ENCODE assay signal across 8 mouse cellular contexts in the genomic region with DNA sequence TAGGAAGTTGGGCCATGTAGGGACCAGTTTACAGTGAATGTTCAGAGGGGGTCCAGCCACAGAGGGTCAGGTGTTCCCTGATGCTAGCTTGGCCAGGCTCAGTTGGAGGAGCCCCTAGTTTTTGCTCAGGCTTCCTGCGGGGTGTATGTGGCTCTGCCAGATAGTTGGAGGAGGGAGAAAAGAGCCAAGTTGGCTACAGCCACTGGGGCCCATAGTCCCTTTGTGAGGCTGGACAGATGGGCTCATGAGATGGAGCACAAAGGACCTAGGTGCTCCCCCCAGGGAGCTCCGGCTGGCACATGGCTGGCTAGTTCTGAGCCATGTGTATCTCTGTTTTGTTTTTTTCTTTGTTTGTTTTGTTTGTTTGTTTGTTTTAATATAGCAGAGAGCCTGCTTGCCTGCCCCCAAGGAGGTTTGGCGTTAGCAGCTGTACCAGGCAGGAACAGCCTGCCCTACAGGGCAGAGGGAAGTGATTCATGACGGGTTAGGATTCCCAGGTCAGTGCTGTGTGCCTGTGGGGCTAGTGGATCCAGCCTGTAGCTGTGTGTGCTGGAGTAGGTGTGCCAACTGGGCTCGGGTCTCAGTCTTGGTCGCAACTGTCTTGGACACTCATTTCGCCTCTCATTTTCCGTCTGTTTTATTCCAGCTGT.
A peak's percentile ranks its signal among the peaks of the same experiment; 100 is the strongest.
DNase-seq lines count a peak whose midpoint lies in the region; ATAC-seq and TF ChIP-seq lines count a peak whose summit lies in the region.

No protein-coding gene starts in this region.

- H3K27me3 ChIP-seq in lung, postnatal 0 days (replicated peaks; ENCODE audit: insufficient read depth, low read length): no peaks in the 10 kb centered on the region
- H3K27me3 ChIP-seq in heart, embryonic 16.5 days (ENCODE audit: control insufficient read depth, insufficient read depth, low read length): peaks cover 24% of the 10 kb centered on the region
- no peaks in the 10 kb centered on the region for H3K27me3 ChIP-seq in neural tube, embryonic 14.5 days (ENCODE audit: control insufficient read depth, insufficient read depth, low read length)

- H3K9ac ChIP-seq in lung, postnatal 0 days (replicated peaks; ENCODE audit: low read depth): no peak overlapping the region
- H3K9ac ChIP-seq in heart, embryonic 16.5 days (ENCODE audit: low read length): no peak overlapping the region
- no peak overlapping the region for H3K9ac ChIP-seq in neural tube, embryonic 14.5 days (replicated peaks; ENCODE audit: low read depth, low read length)

- TF ChIP-seq EP300 in lung, postnatal 0 days (IDR thresholded peaks at IDR 0.05): no peak

- H3K36me3 ChIP-seq in lung, postnatal 0 days (ENCODE audit: insufficient read depth, low read length): no peaks in the 10 kb centered on the region
- H3K36me3 ChIP-seq in heart, embryonic 16.5 days (ENCODE audit: control insufficient read depth, insufficient read depth): no peaks in the 10 kb centered on the region
- H3K36me3 ChIP-seq in neural tube, embryonic 14.5 days (ENCODE audit: control insufficient read depth, insufficient read depth, low read length): no peaks in the 10 kb centered on the region

- no peak for ATAC-seq in lung, postnatal 0 days
- no peak for ATAC-seq in heart, embryonic 16.5 days (replicated peaks; ENCODE audit: extremely low read depth, insufficient read depth, low FRiP score)
- ATAC-seq in neural tube, embryonic 14.5 days (ENCODE audit: low read depth): no peak

- intact Hi-C loops in gastrocnemius, adult 2 months (cut with DNase I): loop anchor here (2.0 kb wide), 1 partner anchor 42 kb away; no protein-coding TSS in a partner anchor

- 43% methylated on average over 8 of the region's 8 CpGs for WGBS in lung, postnatal 0 days
- 53% methylated on average over 8 of the region's 8 CpGs for WGBS in heart, embryonic 16.5 days
- WGBS in neural tube, embryonic 14.5 days: 46% methylated on average over 8 of the region's 8 CpGs

- no peak for DNase-seq in gastrocnemius, adult 2 months
- DNase-seq in gastrocnemius, postnatal 4 days (ENCODE audit: low spot score in 2 of 2): no peak
- DNase-seq in lung, postnatal 0 days (ENCODE audit: low spot score): no peak
- no peak for DNase-seq in lung, postnatal 10 days
- DNase-seq in layer of hippocampus, postnatal 36 days: no peak
- no peak for DNase-seq in lung, postnatal 4 days

- H3K4me3 ChIP-seq in gastrocnemius, adult 2 months: no peak overlapping the region
- H3K4me3 ChIP-seq in lung, postnatal 0 days (ENCODE audit: low read depth, low read length): no peak overlapping the region
- no peak overlapping the region for H3K4me3 ChIP-seq in heart, embryonic 16.5 days (ENCODE audit: low read length)
- H3K4me3 ChIP-seq in neural tube, embryonic 14.5 days (ENCODE audit: low read depth, low read length): no peak overlapping the region

- H3K4me2 ChIP-seq in lung, postnatal 0 days (replicated peaks; ENCODE audit: low read depth, low read length): no peak overlapping the region
- peak overlapping the region; percentile 4; the same call in 1 of the 2 replicates for H3K4me2 ChIP-seq in heart, embryonic 16.5 days (ENCODE audit: low read depth, low read length)
- no peak overlapping the region; the same call in 1 of the 2 replicates for H3K4me2 ChIP-seq in neural tube, embryonic 14.5 days (ENCODE audit: low read depth, low read length)

- H3K9me3 ChIP-seq in lung, postnatal 0 days (ENCODE audit: low read length): no peaks in the 10 kb centered on the region
- H3K9me3 ChIP-seq in heart, embryonic 16.5 days (replicated peaks; ENCODE audit: control insufficient read depth, low read length): no peaks in the 10 kb centered on the region
- no peaks in the 10 kb centered on the region for H3K9me3 ChIP-seq in neural tube, embryonic 14.5 days (ENCODE audit: control insufficient read depth, low read length)

- no peak for TF ChIP-seq CTCF in gastrocnemius, adult 2 months (IDR thresholded peaks at IDR 0.05)
- no peak for TF ChIP-seq CTCF in lung, postnatal 0 days (IDR thresholded peaks at IDR 0.05)

- peaks cover 16% of the 10 kb centered on the region for H3K4me1 ChIP-seq in lung, postnatal 0 days (ENCODE audit: insufficient read depth, low read depth, low read length)
- H3K4me1 ChIP-seq in heart, embryonic 16.5 days (ENCODE audit: control insufficient read depth, insufficient read depth, low read length): peaks cover 48% of the 10 kb centered on the region
- H3K4me1 ChIP-seq in neural tube, embryonic 14.5 days (ENCODE audit: control insufficient read depth, insufficient read depth, low read length): peaks cover 26% of the 10 kb centered on the region

- peak overlapping the region; percentile 90 for H3K27ac ChIP-seq in gastrocnemius, adult 2 months
- H3K27ac ChIP-seq in lung, postnatal 0 days (ENCODE audit: low read length): peak overlapping the region; percentile 51
- H3K27ac ChIP-seq in heart, embryonic 16.5 days (ENCODE audit: low read length): no peak overlapping the region
- H3K27ac ChIP-seq in neural tube, embryonic 14.5 days (ENCODE audit: low read depth, low read length): 0 out of 2 replicates have a peak overlapping the region, but pooled peaks have one; percentile 28
